Mouse (Mus musculus) intestine, postnatal 0 days (tissue): ENCODE data around the gene Mul1. TPM values are rescaled to one million over a fixed set of nuclear protein-coding genes. Genes with fewer than 3 reads are reported as not detected.

Source experiments
- ATAC-seq: fragments of 200-750 bp; cut with Nextera tagmentation; 2 replicates; pipeline ENCODE4 v1.8.0; 2017; ENCODE audit warnings: mild to moderate bottlenecking, moderate TSS enrichment, moderate library complexity
- H3K27ac ChIP-seq: fragments of 300-500 bp; sonication (generic); 2 replicates; pipeline ENCODE4 v1.5.1; 2014; ENCODE audit warnings: mild to moderate bottlenecking, low read depth, low read length, moderate library complexity
- H3K27me3 ChIP-seq: fragments of 300-500 bp; sonication (generic); replicated peaks from 2 replicates; pipeline ENCODE4 v1.6.1; 2014; ENCODE audit warnings: low read length, mixed read lengths; ENCODE audit not compliant: control insufficient read depth, insufficient read depth
- H3K36me3 ChIP-seq: fragments of 300-500 bp; sonication (generic); 2 replicates; pipeline ENCODE4 v1.6.1; 2014; ENCODE audit warnings: mild to moderate bottlenecking, moderate library complexity; ENCODE audit not compliant: control insufficient read depth, insufficient read depth
- H3K4me1 ChIP-seq: fragments of 300-500 bp; sonication (generic); replicated peaks from 2 replicates; pipeline ENCODE4 v1.6.1; 2014; ENCODE audit warnings: antibody characterized with exemption, low read length, mixed read lengths; ENCODE audit not compliant: control insufficient read depth, insufficient read depth
- H3K4me2 ChIP-seq: fragments of 300-500 bp; sonication (generic); replicated peaks from 2 replicates; pipeline ENCODE4 v1.6.1; 2014; ENCODE audit warnings: low read depth, mild to moderate bottlenecking, moderate library complexity
- H3K4me3 ChIP-seq: fragments of 300-500 bp; sonication (generic); 2 replicates; pipeline ENCODE4 v1.5.1; 2014; ENCODE audit warnings: low read depth, low read length
- H3K9ac ChIP-seq: fragments of 300-500 bp; sonication (generic); 2 replicates; pipeline ENCODE4 v1.6.1; 2014; ENCODE audit warnings: mild to moderate bottlenecking, low read depth, low read length
- H3K9me3 ChIP-seq: fragments of 300-500 bp; sonication (generic); 2 replicates; pipeline ENCODE4 v1.6.1; 2016; ENCODE audit warnings: mixed run types; ENCODE audit not compliant: control insufficient read depth
- CTCF ChIP-seq: sonication (generic); IDR thresholded peaks from 2 replicates; pipeline ENCODE4 v1.5.1; 2016; ENCODE audit warnings: low read depth, mild to moderate bottlenecking, control low read depth, antibody characterized with exemption, moderate library complexity
- WGBS: fragments of 180-500 bp; shearing (Covaris S2); extraction: QIAGEN DNeasy Blood & Tissue Kit; methylation state at CpG from one replicate; pipeline ENCODE4 v1.1.7; 2014; 5-methylcytosine and 5-hydroxymethylcytosine counted together
- polyA plus RNA-seq: library from polyadenylated mRNA; unstranded; fragments of >200 nt; fragmentation: Nextera tagmentation; extraction: Ambion mirVana; gene quantifications from 2 replicates; pipeline ENCODE4 v1.2.1, GENCODE M21; 2015

Mul1 gene
- polyA plus RNA-seq, 1 experiment from 2014 or later = 34.7 TPM

- no peak overlapping the region for H3K4me3 ChIP-seq
- H3K27ac ChIP-seq = no peak overlapping the region
- no peak for ATAC-seq
- H3K4me1 ChIP-seq = peaks cover 10% of the 10 kb centered on the region; the same call in 1 of the 2 replicates
- H3K9me3 ChIP-seq = no peaks in the 10 kb centered on the region
- H3K27me3 ChIP-seq = no peaks in the 10 kb centered on the region
- H3K36me3 ChIP-seq = no peaks in the 10 kb centered on the region
- no peak for TF ChIP-seq CTCF
- H3K4me2 ChIP-seq = peak overlapping the region; percentile 45
- WGBS = 13% methylated on average over 7 of the region's 7 CpGs
- no peak overlapping the region for H3K9ac ChIP-seq
Measured at GRCm38 (mm10) chr4:138469080-138469479, 34.6 kb downstream of the Mul1 start.

- ATAC-seq = no peak
- H3K9me3 ChIP-seq = no peaks in the 10 kb centered on the region
- no peaks in the 10 kb centered on the region for H3K36me3 ChIP-seq
- no peak overlapping the region for H3K9ac ChIP-seq
- no peaks in the 10 kb centered on the region; the same call in 1 of the 2 replicates for H3K27me3 ChIP-seq
- no peak overlapping the region for H3K27ac ChIP-seq
- H3K4me3 ChIP-seq = no peak overlapping the region
- 33% methylated on average over 7 of the region's 7 CpGs for WGBS
- peak overlapping the region; percentile 25 for H3K4me2 ChIP-seq
- no peak for TF ChIP-seq CTCF
- 0 out of 2 replicates have a peak, but pooled peaks cover 6% of the 10 kb centered on the region for H3K4me1 ChIP-seq
Measured at GRCm38 (mm10) chr4:138471241-138471640, 36.8 kb downstream of the Mul1 start.

- H3K9ac ChIP-seq = no peak overlapping the region
- WGBS = 79% methylated on average over 7 of the region's 7 CpGs
- no peaks in the 10 kb centered on the region for H3K4me1 ChIP-seq
- TF ChIP-seq CTCF = no peak
- no peak for ATAC-seq
- H3K27ac ChIP-seq = no peak overlapping the region
- no peaks in the 10 kb centered on the region for H3K9me3 ChIP-seq
- H3K4me3 ChIP-seq = no peak overlapping the region
- no peaks in the 10 kb centered on the region; the same call in 1 of the 2 replicates for H3K27me3 ChIP-seq
- no peak overlapping the region for H3K4me2 ChIP-seq
- H3K36me3 ChIP-seq = no peaks in the 10 kb centered on the region
Measured at GRCm38 (mm10) chr4:138479595-138479994, 45.1 kb downstream of the Mul1 start.

GRCm38 (mm10) chr4:138480962-138481361 lies 46.5 kb downstream of the Mul1 start:
- H3K27me3 ChIP-seq = no peaks in the 10 kb centered on the region; the same call in 1 of the 2 replicates
- no peaks in the 10 kb centered on the region for H3K4me1 ChIP-seq
- TF ChIP-seq CTCF = no peak
- H3K4me2 ChIP-seq = no peak overlapping the region; the same call in 1 of the 2 replicates
- no peak overlapping the region for H3K9ac ChIP-seq
- H3K27ac ChIP-seq = no peak overlapping the region
- WGBS = 30% methylated on average over 9 of the region's 9 CpGs
- no peak overlapping the region for H3K4me3 ChIP-seq
- ATAC-seq = no peak
- no peaks in the 10 kb centered on the region for H3K36me3 ChIP-seq
- H3K9me3 ChIP-seq = no peaks in the 10 kb centered on the region

- 52% methylated on average over 8 of the region's 8 CpGs for WGBS
- Histone ChIP-seq H3K4me3 (no peak overlapping the region), H3K9ac (no peak overlapping the region), H3K9me3 (no peaks in the 10 kb centered on the region), H3K36me3 (no peaks in the 10 kb centered on the region), H3K27me3 (no peaks in the 10 kb centered on the region), H3K4me2 (no peak overlapping the region), H3K4me1 (no peaks in the 10 kb centered on the region), H3K27ac (no peak overlapping the region)
- TF ChIP-seq CTCF = no peak
- no peak for ATAC-seq
Measured at GRCm38 (mm10) chr4:138482721-138483120, 48.2 kb downstream of the Mul1 start.

- no peaks in the 10 kb centered on the region for H3K4me1 ChIP-seq
- no peak for ATAC-seq
- no peaks in the 10 kb centered on the region for H3K36me3 ChIP-seq
- H3K4me3 ChIP-seq = no peak overlapping the region
- no peaks in the 10 kb centered on the region for H3K9me3 ChIP-seq
- H3K27me3 ChIP-seq = no peaks in the 10 kb centered on the region
- no peak overlapping the region for H3K27ac ChIP-seq
- no peak for TF ChIP-seq CTCF
- no peak overlapping the region for H3K9ac ChIP-seq
- no peak overlapping the region for H3K4me2 ChIP-seq
- WGBS = 64% methylated on average over 8 of the region's 8 CpGs
Measured at GRCm38 (mm10) chr4:138488241-138488640, 53.8 kb downstream of the Mul1 start.

- H3K36me3 ChIP-seq = no peaks in the 10 kb centered on the region
- no peak for TF ChIP-seq CTCF
- H3K27me3 ChIP-seq = no peaks in the 10 kb centered on the region
- H3K4me3 ChIP-seq = no peak overlapping the region
- 0 out of 2 replicates have a peak, but pooled peaks cover 2% of the 10 kb centered on the region for H3K4me1 ChIP-seq
- H3K9me3 ChIP-seq = no peaks in the 10 kb centered on the region
- H3K9ac ChIP-seq = no peak overlapping the region
- WGBS = 84% methylated on average over 4 of the region's 4 CpGs
- H3K4me2 ChIP-seq = no peak overlapping the region
- ATAC-seq = no peak
- no peak overlapping the region for H3K27ac ChIP-seq
Measured at GRCm38 (mm10) chr4:138491088-138491487, 56.6 kb downstream of the Mul1 start.

Other genes starting within 250 kb of the Mul1 start
- 75.5 and 83.4 TPM in 2 replicates for gene Hp1bp3, start 218.4 kb upstream of the Mul1 start, polyA plus RNA-seq
- gene Sh2d5, start 184.3 kb upstream of the Mul1 start, polyA plus RNA-seq = 0.21 and 0.33 TPM in 2 replicates
- 0.78 and 1.1 TPM in 2 replicates for gene Kif17, start 184.2 kb upstream of the Mul1 start, polyA plus RNA-seq
- 177 and 178 TPM in 2 replicates for gene Ddost, start 129.9 kb upstream of the Mul1 start, polyA plus RNA-seq
- 65.8 and 71.7 TPM in 2 replicates for gene Pink1, start 108.4 kb upstream of the Mul1 start, polyA plus RNA-seq
- gene Cda, start 66.7 kb upstream of the Mul1 start, polyA plus RNA-seq = 37.5 and 41.7 TPM in 2 replicates
- gene Fam43b, start 38.1 kb upstream of the Mul1 start, polyA plus RNA-seq = not detected in 2 replicates
- gene Camk2n1, start 19.6 kb downstream of the Mul1 start, polyA plus RNA-seq = 10.9 and 12.2 TPM in 2 replicates
- gene Vwa5b1, start 201.2 kb downstream of the Mul1 start, polyA plus RNA-seq = 0.16 and 0.17 TPM in 2 replicates